Mouse (Mus musculus) colon, adult 2 months (tissue): ENCODE data around the gene Zfp275. TPM values are rescaled to one million over a fixed set of nuclear protein-coding genes. Genes with fewer than 3 reads are reported as not detected.

Source experiments
- polyA plus RNA-seq: library from polyadenylated mRNA; depleted of rRNA; stranded (reverse); fragments of >200 nt; gene quantifications from 2 replicates; pipeline ENCODE4 v1.2.3, GENCODE M21; 2012; rRNA removed

Gene Zfp275
- 5.3 and 6.1 TPM in 2 replicates for polyA plus RNA-seq

GRCm38 (mm10) chrX:73342483-73342895 lies at the start of gene Zfp275:
Gene Zfp275 (plus strand): TSS chrX:73342621.

GRCm38 (mm10) chrX:73292876-73293275 lies 49.5 kb upstream of the Zfp275 start, which contains the start of the genes Xlr5a and Xlr5c:
Gene Xlr5a (minus strand): TSS chrX:73292976.
Gene Xlr5c (minus strand): TSS chrX:73292976.

DNA sequence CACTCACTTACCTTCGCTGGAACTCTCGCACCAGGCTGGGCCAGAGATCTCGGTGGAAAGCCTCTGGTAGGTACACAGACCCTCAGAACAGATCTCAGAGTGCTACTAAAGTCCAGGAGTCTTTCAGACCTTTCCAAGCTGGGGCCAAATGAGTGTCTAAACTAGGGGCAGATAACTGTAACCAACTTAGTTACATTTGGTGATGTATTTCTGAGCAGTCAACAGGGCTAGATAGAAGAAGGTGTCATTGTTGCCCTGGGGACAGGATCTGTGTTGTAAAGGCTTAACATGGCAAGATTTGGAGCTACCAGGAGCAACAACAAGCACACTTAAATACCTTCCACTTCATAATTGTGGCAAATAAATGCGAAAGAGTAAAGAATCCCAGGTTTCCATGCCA lies 5.7 kb upstream of the Zfp275 start, which contains the start of gene Gm45015:
TSS of gene Gm45015 (minus strand) at position 101 of the 400 bp plus-strand sequence.

DNA sequence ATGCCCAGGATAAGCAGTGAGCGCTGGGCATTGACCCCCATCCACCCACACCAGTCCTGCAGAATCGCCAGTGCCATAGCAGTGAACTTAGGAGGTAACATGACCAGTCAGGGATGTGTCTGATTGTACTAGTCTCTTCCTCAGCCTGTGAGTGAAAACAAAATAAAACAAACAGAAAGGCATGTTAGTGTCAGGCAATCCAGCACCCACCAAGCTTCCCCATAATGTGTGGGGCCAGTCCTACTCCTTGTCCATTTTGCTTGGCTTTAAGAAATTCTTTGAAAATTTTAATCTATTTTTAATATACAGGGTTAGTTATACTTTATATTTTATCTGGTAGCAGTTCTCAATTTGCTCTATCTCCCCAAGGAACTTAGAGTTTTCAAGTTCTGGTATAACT lies 56.2 kb downstream of the Zfp275 start, which contains the start of gene Gm18336:
TSS of gene Gm18336 (minus strand) at position 101 of the 400 bp plus-strand sequence.

Other genes starting within 250 kb of the Zfp275 start
- 0.35 TPM in 1 of 2 replicates, not detected in the other for gene Xlr3a, start 245.5 kb upstream of the Zfp275 start, polyA plus RNA-seq
- not detected in 2 replicates for gene Gm14685, start 225.6 kb upstream of the Zfp275 start, polyA plus RNA-seq
- gene Xlr5b, start 193.8 kb upstream of the Zfp275 start, polyA plus RNA-seq: not detected in 2 replicates
- 0.06 TPM in 1 of 2 replicates, not detected in the other for gene DXBay18, start 193.2 kb upstream of the Zfp275 start, polyA plus RNA-seq
- not detected in 2 replicates for gene Spin2d, start 165.6 kb upstream of the Zfp275 start, polyA plus RNA-seq
- 0.26 and 0.36 TPM in 2 replicates for gene Xlr3b, start 150.4 kb upstream of the Zfp275 start, polyA plus RNA-seq
- gene Xlr4b, start 128.3 kb upstream of the Zfp275 start, polyA plus RNA-seq: 0.15 TPM in 1 of 2 replicates, not detected in the other
- 24.4 and 26.4 TPM in 2 replicates for gene F8a, start 114.3 kb upstream of the Zfp275 start, polyA plus RNA-seq
- not detected in 2 replicates for gene Xlr4c, start 99.5 kb upstream of the Zfp275 start, polyA plus RNA-seq
- gene Xlr3c, start 77.2 kb upstream of the Zfp275 start, polyA plus RNA-seq: not detected in 2 replicates
- gene Xlr5a, start 49.6 kb upstream of the Zfp275 start, polyA plus RNA-seq: not detected in 2 replicates
- gene Xlr5c, start 49.6 kb upstream of the Zfp275 start, polyA plus RNA-seq: not detected in 2 replicates
- gene Gm45015, start 5.8 kb upstream of the Zfp275 start, polyA plus RNA-seq: not detected in 2 replicates
- not detected in 2 replicates for gene Gm18336, start 56.1 kb downstream of the Zfp275 start, polyA plus RNA-seq
- 0.14 and 0.17 TPM in 2 replicates for gene Zfp92, start 68.5 kb downstream of the Zfp275 start, polyA plus RNA-seq
- gene Trex2, start 92.7 kb downstream of the Zfp275 start, polyA plus RNA-seq: 0.19 and 0.22 TPM in 2 replicates
- gene Haus7, start 116.4 kb downstream of the Zfp275 start, polyA plus RNA-seq: 8.2 and 9.0 TPM in 2 replicates
- gene Bgn, start 141.0 kb downstream of the Zfp275 start, polyA plus RNA-seq: 151 and 173 TPM in 2 replicates
- gene Atp2b3, start 160.5 kb downstream of the Zfp275 start, polyA plus RNA-seq: 0.23 and 0.52 TPM in 2 replicates